Mouse (Mus musculus) olfactory bulb, adult 2 months (tissue): ENCODE results near the gene Gxylt2.

Source experiments
- CTCF ChIP-seq: fragments of 200-500 bp; IDR thresholded peaks from 2 replicates; pipeline ENCODE4 v1.5.1; 2012; ENCODE audit warnings: low read depth, mild to moderate bottlenecking, low read length, moderate library complexity; ENCODE audit not compliant: insufficient read depth
- POLR2A ChIP-seq: fragments of 200-500 bp; IDR thresholded peaks from 2 replicates; pipeline ENCODE4 v1.6.1; 2012; ENCODE audit warnings: mild to moderate bottlenecking, low read depth, low read length, moderate library complexity; ENCODE audit not compliant: insufficient read depth

DNA sequence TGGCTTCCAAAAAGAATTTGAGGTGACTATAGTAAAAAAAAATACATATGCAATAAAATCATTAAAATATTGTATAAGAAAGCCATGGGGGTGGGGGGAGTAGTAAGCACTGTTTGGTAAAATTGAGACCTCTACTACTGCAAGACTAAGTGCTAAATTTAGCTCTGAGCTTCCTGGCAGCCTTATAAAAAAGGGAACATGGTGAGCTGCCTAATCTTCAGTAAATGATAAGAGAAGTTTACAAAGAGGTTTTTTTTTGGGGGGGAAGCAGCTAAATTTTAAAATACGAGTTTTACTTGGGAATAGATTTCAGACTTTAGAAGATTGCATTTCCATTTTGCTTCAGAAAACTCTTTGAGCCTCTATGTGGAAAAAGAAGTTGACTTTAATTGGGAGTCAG lies 3.7 kb downstream of the Gxylt2 start:
- no peak for TF ChIP-seq CTCF
- no peak for TF ChIP-seq POLR2A
